Mouse (Mus musculus) gastrocnemius, postnatal 10 days (tissue): Measurements from ENCODE around the gene Hist1h2be. TPM values are rescaled to one million over a fixed set of nuclear protein-coding genes. Genes with fewer than 3 reads are reported as not detected.
A peak's percentile ranks its signal among the peaks of the same experiment; 100 is the strongest.
"Not testable (repeated sequence)": the region's sequence is repeated elsewhere in the genome, so short reads cannot be mapped to it uniquely, and the experiment has no call there.

Source experiments
- DNase-seq: peaks from one replicate; pipeline ENCODE4 v3.0.0; 2021; ENCODE audit warnings: mixed read lengths
- total RNA-seq, 2 experiments: library from RNA; stranded (reverse); gene quantifications; 2 replicates each; pipeline ENCODE4 v1.2.3; 2021

The Hist1h2be gene
- total RNA-seq, 2 experiments from 2014 or later, result 36.6 to 38.0 TPM

- peak; percentile 55 for DNase-seq
These were observed 69.6 kb downstream of the Hist1h2be start, which contains the start of gene Hist1h4f for GRCm38 (mm10) chr13:23551146-23551834. Gene Hist1h4f, minus strand, starts transcription at chr13:23551648.

- DNase-seq, result no peak
These were observed 70.2 kb downstream of the Hist1h2be start for GRCm38 (mm10) chr13:23550761-23551145.

DNA sequence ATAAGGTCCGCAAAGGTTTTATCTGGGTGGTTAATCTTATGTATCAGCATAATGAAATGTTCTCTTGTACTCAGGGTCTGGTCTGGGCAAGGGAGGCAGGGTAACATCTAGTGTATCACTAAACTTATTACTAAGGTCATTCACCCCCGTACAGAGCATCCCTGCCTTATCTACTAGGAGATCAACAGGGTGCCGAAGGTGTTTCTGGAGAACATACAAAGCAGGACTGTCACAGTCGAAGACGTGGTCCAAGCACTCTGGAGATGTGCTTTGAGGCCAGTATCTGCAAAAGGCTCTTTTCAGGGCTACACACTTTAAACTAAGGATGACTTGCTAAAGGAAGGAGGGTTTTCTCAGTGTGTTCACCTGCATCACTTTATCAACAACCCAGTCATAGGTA lies 74.2 kb downstream of the Hist1h2be start:
- no peak for DNase-seq

- DNase-seq, result not testable (repeated sequence)
These were observed 76.2 kb downstream of the Hist1h2be start for GRCm38 (mm10) chr13:23544787-23545120.

DNA sequence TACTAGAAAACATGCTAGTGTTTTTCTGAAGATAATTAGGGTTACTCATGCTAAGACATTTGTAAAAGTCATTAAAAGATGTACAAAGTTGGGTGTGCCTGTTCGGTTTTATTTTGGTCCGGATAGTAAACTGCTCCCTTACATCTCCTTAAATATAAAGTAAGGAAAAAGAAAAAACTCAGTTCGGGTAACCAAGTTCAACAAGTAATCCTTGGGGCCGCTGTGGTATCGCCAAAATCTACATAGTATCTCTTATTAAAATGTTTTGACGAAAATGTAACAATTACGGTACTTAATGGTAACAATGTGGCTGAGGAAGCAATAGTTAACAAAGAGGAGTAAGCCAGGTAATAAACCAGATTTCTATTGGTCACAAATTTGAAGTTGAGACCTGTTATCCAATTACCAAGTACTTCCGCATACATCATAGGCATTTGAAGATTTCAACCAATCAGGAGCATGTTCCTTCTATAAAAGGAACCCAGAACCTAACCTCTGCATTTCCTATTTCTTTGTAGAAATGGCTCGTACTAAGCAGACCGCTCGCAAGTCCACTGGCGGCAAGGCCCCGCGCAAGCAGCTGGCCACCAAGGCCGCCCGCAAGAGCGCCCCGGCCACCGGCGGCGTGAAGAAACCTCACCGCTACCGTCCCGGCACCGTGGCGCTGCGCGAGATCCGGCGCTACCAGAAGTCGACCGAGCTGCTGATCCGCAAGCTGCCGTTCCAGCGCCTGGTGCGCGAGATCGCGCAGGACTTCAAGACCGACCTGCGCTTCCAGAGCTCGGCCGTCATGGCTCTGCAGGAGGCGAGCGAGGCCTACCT lies 76.7 kb downstream of the Hist1h2be start, which contains the start of gene Hist1h3f:
Gene Hist1h3f, plus strand, starts transcription at position 88 of the 822 bp plus-strand sequence.
- DNase-seq, result peak; percentile 40

DNA sequence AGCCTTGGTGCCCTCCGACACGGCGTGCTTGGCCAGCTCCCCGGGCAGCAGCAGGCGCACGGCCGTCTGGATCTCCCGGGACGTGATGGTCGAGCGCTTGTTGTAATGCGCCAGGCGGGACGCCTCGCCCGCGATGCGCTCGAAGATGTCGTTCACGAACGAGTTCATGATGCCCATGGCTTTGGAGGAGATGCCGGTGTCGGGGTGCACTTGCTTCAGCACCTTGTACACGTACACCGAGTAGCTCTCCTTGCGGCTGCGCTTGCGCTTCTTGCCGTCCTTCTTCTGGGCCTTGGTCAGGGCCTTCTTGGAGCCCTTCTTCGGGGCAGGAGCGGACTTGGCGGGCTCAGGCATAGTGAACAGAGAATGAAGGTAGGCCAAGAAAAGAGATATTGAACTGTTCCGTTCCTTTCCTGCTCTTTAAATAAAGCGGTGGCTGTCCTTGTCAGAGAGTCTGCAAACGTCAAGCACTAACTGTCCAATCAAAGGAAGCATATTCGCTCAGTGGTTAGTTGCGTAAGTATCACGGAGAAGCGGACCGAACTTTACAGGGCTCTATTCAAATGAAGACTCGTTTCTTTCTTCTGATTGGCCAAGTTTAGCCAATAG lies 77.8 kb downstream of the Hist1h2be start, which contains the start of gene Hist1h2bh:
Gene Hist1h2bh, minus strand, starts transcription at position 394 of the 609 bp plus-strand sequence.
- DNase-seq, result peak; percentile 23

GRCm38 (mm10) chr13:23542225-23542980 lies 78.5 kb downstream of the Hist1h2be start:
- DNase-seq, result not testable (repeated sequence)

DNA sequence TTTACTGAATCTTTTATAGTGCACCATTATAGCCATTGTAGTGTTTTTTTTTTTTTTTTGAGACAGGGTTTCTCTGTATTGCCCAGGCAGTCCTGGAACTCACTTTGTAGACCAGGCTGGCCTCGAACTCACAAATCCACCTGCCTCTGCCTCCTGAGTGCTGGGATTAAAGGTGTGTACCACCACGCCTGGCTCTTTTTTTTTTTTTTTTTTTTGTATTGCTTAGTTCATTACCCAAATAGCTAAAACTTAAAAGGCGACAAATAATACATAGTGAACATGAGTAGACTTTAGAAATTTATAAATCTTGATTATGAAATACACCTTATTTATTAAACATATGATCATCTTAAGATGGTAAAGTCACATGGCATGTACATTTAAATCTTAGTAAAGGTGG lies 79.4 kb downstream of the Hist1h2be start:
- no peak for DNase-seq

- DNase-seq, result not testable (repeated sequence)
These were observed 81.1 kb downstream of the Hist1h2be start for GRCm38 (mm10) chr13:23539821-23540220.

DNA sequence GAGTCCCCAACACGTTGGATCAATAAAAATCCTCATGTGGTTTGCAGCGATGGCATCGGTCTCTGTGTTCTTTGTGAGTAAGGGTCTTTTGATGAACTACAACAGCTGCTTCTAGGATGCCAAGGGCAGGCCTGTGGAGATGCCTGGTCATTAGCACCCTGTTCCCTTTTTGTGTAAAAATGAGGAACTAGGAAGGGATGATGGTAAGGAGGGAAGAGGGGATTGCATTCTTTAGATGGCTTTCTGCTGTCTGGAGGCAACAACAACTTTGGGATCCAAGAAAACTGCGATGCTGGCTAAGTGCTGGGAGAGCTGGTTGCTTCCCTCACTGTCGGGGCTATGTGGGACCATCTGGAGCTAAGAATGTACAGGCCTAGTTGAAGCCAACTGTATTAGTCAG lies 82.7 kb downstream of the Hist1h2be start:
- no peak for DNase-seq

GRCm38 (mm10) chr13:23537006-23537710 lies 83.8 kb downstream of the Hist1h2be start:
- no peak for DNase-seq

DNA sequence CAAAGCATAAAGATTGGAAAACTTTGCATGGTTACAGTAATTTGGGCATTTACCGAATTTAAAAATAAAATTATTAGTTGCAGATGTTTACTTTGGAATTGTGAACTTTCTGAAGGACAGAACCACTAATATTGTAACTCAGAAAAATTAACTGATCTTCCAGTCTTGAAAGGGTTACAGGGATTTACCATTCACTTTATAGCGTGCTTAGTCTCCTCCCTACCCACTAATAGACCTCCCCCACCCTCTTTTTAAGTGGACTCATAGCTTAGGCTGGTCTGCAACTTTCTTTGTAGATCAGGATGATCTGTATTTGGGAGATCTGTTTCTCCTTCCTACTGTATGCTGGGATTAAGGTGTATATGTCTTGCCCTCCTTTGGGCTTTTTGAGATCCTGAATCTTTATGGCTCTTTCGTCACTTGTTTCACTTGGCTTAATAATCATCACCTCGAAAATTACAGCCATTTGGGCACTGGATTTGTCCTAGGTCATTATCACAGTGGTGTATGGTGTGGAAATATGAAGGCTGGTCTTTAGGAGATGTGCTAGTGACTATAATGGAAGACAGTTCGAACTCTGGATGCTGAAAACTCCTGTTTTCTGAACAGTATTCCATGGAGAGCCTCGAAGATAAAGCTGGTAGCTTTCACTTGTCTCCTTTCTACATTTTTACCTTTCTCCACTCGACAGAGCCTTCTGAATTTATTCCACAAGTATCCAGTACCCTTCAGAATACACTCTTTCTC lies 84.7 kb downstream of the Hist1h2be start:
- DNase-seq, result no peak

DNA sequence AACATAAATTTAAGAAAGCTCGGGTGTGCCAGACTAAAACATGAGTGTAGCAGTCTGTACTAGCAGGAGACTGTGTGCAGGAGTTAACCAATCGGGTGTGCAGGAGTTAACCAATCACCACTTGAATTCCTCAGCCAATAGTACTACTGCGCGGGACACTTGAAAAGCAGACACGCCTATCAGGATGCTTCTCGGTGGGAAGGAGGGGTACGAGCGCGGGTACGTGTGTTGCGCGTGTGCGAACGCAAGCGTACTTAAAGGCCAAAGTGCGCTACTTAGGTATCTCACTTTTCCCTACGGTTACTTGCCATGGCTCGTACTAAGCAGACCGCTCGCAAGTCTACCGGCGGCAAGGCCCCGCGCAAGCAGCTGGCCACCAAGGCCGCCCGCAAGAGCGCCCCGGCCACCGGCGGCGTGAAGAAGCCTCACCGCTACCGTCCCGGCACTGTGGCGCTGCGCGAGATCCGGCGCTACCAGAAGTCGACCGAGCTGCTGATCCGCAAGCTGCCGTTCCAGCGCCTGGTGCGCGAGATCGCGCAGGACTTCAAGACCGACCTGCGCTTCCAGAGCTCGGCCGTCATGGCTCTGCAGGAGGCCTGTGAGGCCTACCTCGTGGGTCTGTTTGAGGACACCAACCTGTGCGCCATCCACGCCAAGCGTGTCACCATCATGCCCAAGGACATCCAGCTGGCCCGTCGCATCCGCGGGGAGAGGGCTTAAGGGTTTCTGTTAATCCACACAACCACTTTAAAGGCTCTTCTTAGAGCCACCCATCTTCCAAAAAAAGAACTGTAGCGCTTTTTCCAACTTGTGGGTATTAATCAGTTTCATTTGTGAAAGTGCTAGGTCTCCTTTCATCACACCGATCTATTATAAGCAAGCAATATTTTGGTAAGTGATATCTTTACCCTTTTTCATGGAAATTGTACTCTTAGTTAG lies 85.5 kb downstream of the Hist1h2be start, which contains the start of gene Hist1h3g:
Gene Hist1h3g, plus strand, starts transcription at position 286 of the 939 bp plus-strand sequence.
- DNase-seq, result peak; percentile 75

GRCm38 (mm10) chr13:23534368-23535131 lies 86.4 kb downstream of the Hist1h2be start:
- no peak for DNase-seq
